Mouse (Mus musculus) hindbrain, embryonic 15.5 days (tissue): ENCODE measurements at regions not wholly inside any gene's neighbourhood (a gene's known extent, or its start where the extent isn't known, plus 50 kb on each side); places are given as distances from the start of the nearest gene placed in this dataset.

ENCODE experiments used
- ATAC-seq: fragments of 200-750 bp; cut with Nextera tagmentation; 2 replicates; pipeline ENCODE4 v1.8.0; 2017; ENCODE audit warnings: low read depth, moderate number of reproducible peaks, moderate TSS enrichment; ENCODE audit not compliant: low FRiP score
- H3K27ac ChIP-seq: fragments of 300-500 bp; sonication (generic); replicated peaks from 2 replicates; pipeline ENCODE4 v1.5.1; 2015; ENCODE audit warnings: mild to moderate bottlenecking, inconsistent platforms
- H3K27me3 ChIP-seq: fragments of 300-500 bp; sonication (generic); 2 replicates; pipeline ENCODE4 v1.6.1; 2015; ENCODE audit warnings: control low read depth, inconsistent platforms
- H3K36me3 ChIP-seq: fragments of 300-500 bp; sonication (generic); 2 replicates; pipeline ENCODE4 v1.6.1; 2015; ENCODE audit warnings: control low read depth, inconsistent platforms
- H3K4me1 ChIP-seq: fragments of 300-500 bp; sonication (generic); replicated peaks from 2 replicates; pipeline ENCODE4 v1.6.1; 2015; ENCODE audit warnings: control low read depth, inconsistent platforms
- H3K4me2 ChIP-seq: fragments of 300-500 bp; sonication (generic); 2 replicates; pipeline ENCODE4 v1.6.1; 2015; ENCODE audit warnings: moderate library complexity, mild to moderate bottlenecking, inconsistent platforms
- H3K4me3 ChIP-seq: fragments of 300-500 bp; sonication (generic); 2 replicates; pipeline ENCODE4 v1.5.1; 2015; ENCODE audit warnings: mild to moderate bottlenecking, inconsistent platforms
- H3K9ac ChIP-seq: fragments of 300-500 bp; sonication (generic); 2 replicates; pipeline ENCODE4 v1.6.1; 2015; ENCODE audit warnings: inconsistent platforms
- H3K9me3 ChIP-seq: fragments of 300-500 bp; sonication (generic); 2 replicates; pipeline ENCODE4 v1.6.1; 2016; ENCODE audit warnings: control low read depth, inconsistent platforms
- WGBS: fragments of 180-500 bp; shearing (Covaris S2); methylation state at CpG from one replicate; pipeline ENCODE4 v1.1.7; 2015; 5-methylcytosine and 5-hydroxymethylcytosine counted together

GRCm38 (mm10) chr14:106520808-106521207, 414.8 kb downstream of the Trim52 start:
- no peak overlapping the region for H3K9ac ChIP-seq
- no peaks in the 10 kb centered on the region for H3K4me1 ChIP-seq
- H3K4me3 ChIP-seq = no peak overlapping the region
- no peaks in the 10 kb centered on the region for H3K27me3 ChIP-seq
- H3K4me2 ChIP-seq = no peak overlapping the region
- H3K36me3 ChIP-seq = no peaks in the 10 kb centered on the region
- WGBS = 81% methylated on average over 8 of the region's 8 CpGs
- no peak overlapping the region for H3K27ac ChIP-seq
- H3K9me3 ChIP-seq = no peaks in the 10 kb centered on the region
- no peak for ATAC-seq

- no peak overlapping the region for H3K9ac ChIP-seq
- H3K27me3 ChIP-seq = no peaks in the 10 kb centered on the region
- no peak overlapping the region for H3K4me2 ChIP-seq
- no peak overlapping the region for H3K4me3 ChIP-seq
- ATAC-seq = no peak
- no peaks in the 10 kb centered on the region for H3K9me3 ChIP-seq
- no peak overlapping the region for H3K27ac ChIP-seq
- WGBS = 14% methylated on average over 1 of the region's 1 CpGs
- H3K4me1 ChIP-seq = no peaks in the 10 kb centered on the region
- no peaks in the 10 kb centered on the region for H3K36me3 ChIP-seq
These were observed 444.2 kb downstream of the Trim52 start for GRCm38 (mm10) chr14:106550150-106550549.

GRCm38 (mm10) chr14:106579281-106579680, 473.3 kb downstream of the Trim52 start:
- Histone ChIP-seq H3K27me3 (no peaks in the 10 kb centered on the region), H3K4me2 (no peak overlapping the region), H3K9ac (no peak overlapping the region), H3K4me1 (no peaks in the 10 kb centered on the region), H3K27ac (no peak overlapping the region), H3K4me3 (no peak overlapping the region), H3K9me3 (no peaks in the 10 kb centered on the region), H3K36me3 (no peaks in the 10 kb centered on the region)
- ATAC-seq = no peak
- 65% methylated on average over 2 of the region's 2 CpGs for WGBS

- 0 out of 2 replicates have a peak, but pooled peaks have one; percentile 38 for ATAC-seq
- 68% methylated on average over 6 of the region's 6 CpGs for WGBS
- no peaks in the 10 kb centered on the region for H3K9me3 ChIP-seq
- H3K4me1 ChIP-seq = no peaks in the 10 kb centered on the region
- H3K36me3 ChIP-seq = no peaks in the 10 kb centered on the region
- no peak overlapping the region for H3K27ac ChIP-seq
- no peak overlapping the region for H3K4me2 ChIP-seq
- H3K27me3 ChIP-seq = no peaks in the 10 kb centered on the region
- H3K4me3 ChIP-seq = no peak overlapping the region
- no peak overlapping the region for H3K9ac ChIP-seq
These were observed 475.9 kb downstream of the Trim52 start for GRCm38 (mm10) chr14:106581886-106582285.

GRCm38 (mm10) chr14:106593352-106593751, 487.4 kb downstream of the Trim52 start:
- H3K9ac ChIP-seq = no peak overlapping the region
- ATAC-seq = no peak
- H3K36me3 ChIP-seq = no peaks in the 10 kb centered on the region
- H3K4me3 ChIP-seq = no peak overlapping the region
- no peaks in the 10 kb centered on the region for H3K9me3 ChIP-seq
- no peaks in the 10 kb centered on the region for H3K27me3 ChIP-seq
- WGBS = 89% methylated on average over 9 of the region's 9 CpGs
- no peak overlapping the region for H3K27ac ChIP-seq
- H3K4me2 ChIP-seq = no peak overlapping the region
- H3K4me1 ChIP-seq = no peaks in the 10 kb centered on the region

GRCm38 (mm10) chr14:106593980-106594379, 488.0 kb downstream of the Trim52 start:
- no peaks in the 10 kb centered on the region for H3K9me3 ChIP-seq
- no peak overlapping the region for H3K4me2 ChIP-seq
- ATAC-seq = no peak
- no peaks in the 10 kb centered on the region for H3K36me3 ChIP-seq
- H3K4me3 ChIP-seq = no peak overlapping the region
- H3K27ac ChIP-seq = no peak overlapping the region
- no peaks in the 10 kb centered on the region for H3K27me3 ChIP-seq
- H3K4me1 ChIP-seq = no peaks in the 10 kb centered on the region
- no peak overlapping the region for H3K9ac ChIP-seq
- 86% methylated on average over 3 of the region's 3 CpGs for WGBS

- H3K4me3 ChIP-seq = no peak overlapping the region
- H3K4me2 ChIP-seq = no peak overlapping the region
- H3K4me1 ChIP-seq = peaks cover 13% of the 10 kb centered on the region
- H3K36me3 ChIP-seq = no peaks in the 10 kb centered on the region
- no peak for ATAC-seq
- no peaks in the 10 kb centered on the region for H3K9me3 ChIP-seq
- H3K27me3 ChIP-seq = no peaks in the 10 kb centered on the region
- H3K27ac ChIP-seq = no peak overlapping the region
- WGBS = 12% methylated on average over 3 of the region's 3 CpGs
- no peak overlapping the region for H3K9ac ChIP-seq
These were observed 501.0 kb downstream of the Trim52 start for GRCm38 (mm10) chr14:106607041-106607440.

- H3K4me1 ChIP-seq = peaks cover 13% of the 10 kb centered on the region
- 10% methylated on average over 7 of the region's 7 CpGs for WGBS
- peak overlapping the region; percentile 39 for H3K4me2 ChIP-seq
- peak overlapping the region; percentile 48; the same call in 1 of the 2 replicates for H3K27ac ChIP-seq
- H3K27me3 ChIP-seq = no peaks in the 10 kb centered on the region
- H3K9me3 ChIP-seq = no peaks in the 10 kb centered on the region
- no peak overlapping the region for H3K9ac ChIP-seq
- no peak overlapping the region for H3K4me3 ChIP-seq
- H3K36me3 ChIP-seq = no peaks in the 10 kb centered on the region
- peak; percentile 34; the same call in 1 of the 2 replicates for ATAC-seq
These were observed 502.4 kb downstream of the Trim52 start for GRCm38 (mm10) chr14:106608341-106608927.
